ENCODE assay signal across 15 mouse cellular contexts in the genomic region with DNA sequence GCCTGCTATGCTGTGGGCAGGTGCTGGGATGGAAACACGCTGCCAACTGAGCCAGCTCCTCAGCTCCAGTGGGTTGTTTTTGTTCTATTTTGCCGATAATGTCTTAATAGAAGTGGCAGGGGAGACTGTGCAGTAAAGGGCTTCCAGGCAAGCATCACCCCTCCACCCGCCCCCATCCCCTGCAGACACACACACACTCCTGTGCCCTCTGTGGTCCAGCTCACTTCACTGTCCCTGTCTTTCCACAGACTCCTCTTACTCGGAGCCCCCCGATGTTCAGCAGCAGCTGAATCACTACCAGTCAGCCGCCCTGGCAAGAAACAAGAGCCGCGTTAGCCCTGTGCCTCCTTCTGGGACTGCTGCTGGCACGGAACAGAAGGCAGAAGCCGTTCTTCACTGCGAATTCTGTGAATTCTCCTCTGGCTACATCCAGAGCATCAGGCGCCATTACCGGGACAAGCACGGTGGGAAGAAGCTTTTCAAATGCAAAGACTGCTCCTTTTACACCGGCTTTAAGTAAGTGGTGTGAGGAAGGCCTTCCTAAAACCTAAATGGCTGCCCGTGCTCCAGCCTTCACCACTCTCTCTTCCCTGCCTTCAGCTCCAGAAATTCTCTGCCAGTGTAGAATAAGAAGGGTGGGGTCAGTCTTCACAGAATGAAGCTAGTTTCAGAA.
DNase-seq lines count a peak whose midpoint lies in the region; ATAC-seq and TF ChIP-seq lines count a peak whose summit lies in the region.
"Had no signal": no experiment of that assay in that cellular context is flagged by ENCODE, and none has a peak within 500 bp of the region (broad histone marks: within the 10 kb centered on the region; RNA-seq: fewer than 3 reads in every experiment).

No protein-coding gene starts in this region.

- H3K9ac ChIP-seq in forebrain, embryonic 13.5 days = no peak overlapping the region
- H3K9ac ChIP-seq in hindbrain, postnatal 0 days (replicated peaks; ENCODE audit: low read length) = no peak overlapping the region
- H3K9ac ChIP-seq in liver, embryonic 11.5 days (ENCODE audit: low read depth, low read length) = no peak overlapping the region
- no peak overlapping the region for H3K9ac ChIP-seq in kidney, embryonic 15.5 days
- H3K9ac ChIP-seq: liver, postnatal 0 days had no signal

- ATAC-seq in forebrain, embryonic 13.5 days = peak; percentile 29; the same call in 1 of the 2 replicates
- peak; percentile 64 for ATAC-seq in hindbrain, postnatal 0 days
- ATAC-seq in liver, embryonic 11.5 days (replicated peaks; ENCODE audit: low FRiP score) = no peak
- no peak for ATAC-seq in kidney, embryonic 15.5 days (replicated peaks; ENCODE audit: low FRiP score)
- ATAC-seq: liver, postnatal 0 days had no signal

- H3K9me3 ChIP-seq in forebrain, embryonic 13.5 days (replicated peaks) = no peaks in the 10 kb centered on the region
- no peaks in the 10 kb centered on the region for H3K9me3 ChIP-seq in forebrain, embryonic 10.5 days
- no peaks in the 10 kb centered on the region for H3K9me3 ChIP-seq in E14TG2a.4 (ENCODE audit: low read length)
- H3K9me3 ChIP-seq in hindbrain, postnatal 0 days (ENCODE audit: low read length) = no peaks in the 10 kb centered on the region
- no peaks in the 10 kb centered on the region for H3K9me3 ChIP-seq in liver, embryonic 11.5 days (ENCODE audit: control insufficient read depth, low read length)
- H3K9me3 ChIP-seq in kidney, embryonic 15.5 days (replicated peaks) = no peaks in the 10 kb centered on the region
- H3K9me3 ChIP-seq: limb, embryonic 10.5 days had no signal

- TF ChIP-seq CTCF in E14TG2a.4 (conservative IDR thresholded peaks at IDR 0.05; ENCODE audit: low read length) = no peak
- no peak for TF ChIP-seq CTCF in brain, embryonic 14.5 days (IDR thresholded peaks at IDR 0.05; ENCODE audit: borderline replicate concordance, extremely low read depth, insufficient read depth, insufficient read length)
- no peak for TF ChIP-seq CTCF in hindbrain, postnatal 0 days (IDR thresholded peaks at IDR 0.05; ENCODE audit: low read depth)

- H3K36me3 ChIP-seq in forebrain, embryonic 13.5 days (ENCODE audit: poor library complexity, severe bottlenecking) = peaks cover 96% of the 10 kb centered on the region
- peaks cover 100% of the 10 kb centered on the region for H3K36me3 ChIP-seq in forebrain, embryonic 10.5 days (replicated peaks)
- peaks cover 61% of the 10 kb centered on the region for H3K36me3 ChIP-seq in E14TG2a.4 (ENCODE audit: insufficient read depth, low read length)
- peaks cover 39% of the 10 kb centered on the region for H3K36me3 ChIP-seq in hindbrain, postnatal 0 days (ENCODE audit: insufficient read depth, low read length)
- no peaks in the 10 kb centered on the region for H3K36me3 ChIP-seq in liver, embryonic 11.5 days (ENCODE audit: control insufficient read depth, insufficient read depth, low read length)
- H3K36me3 ChIP-seq in kidney, embryonic 15.5 days = peaks cover 64% of the 10 kb centered on the region

- 0 out of 2 replicates have a peak, but pooled peaks cover 3% of the 10 kb centered on the region for H3K4me1 ChIP-seq in forebrain, embryonic 13.5 days
- H3K4me1 ChIP-seq in forebrain, embryonic 10.5 days = no peaks in the 10 kb centered on the region
- peaks cover 64% of the 10 kb centered on the region for H3K4me1 ChIP-seq in E14TG2a.4 (replicated peaks; ENCODE audit: low read depth, low read length)
- peaks cover 6% of the 10 kb centered on the region; the same call in 1 of the 2 replicates for H3K4me1 ChIP-seq in hindbrain, postnatal 0 days (ENCODE audit: insufficient read depth, low read length)
- H3K4me1 ChIP-seq in liver, embryonic 11.5 days (replicated peaks; ENCODE audit: control insufficient read depth, insufficient read depth, low read length) = no peaks in the 10 kb centered on the region
- no peaks in the 10 kb centered on the region for H3K4me1 ChIP-seq in kidney, embryonic 15.5 days
- H3K4me1 ChIP-seq: limb, embryonic 10.5 days had no signal

- H3K27ac ChIP-seq in forebrain, embryonic 13.5 days = peak overlapping the region; percentile 65
- no peak overlapping the region for H3K27ac ChIP-seq in forebrain, embryonic 10.5 days
- peak overlapping the region; percentile 64 for H3K27ac ChIP-seq in hindbrain, postnatal 0 days
- no peak overlapping the region for H3K27ac ChIP-seq in liver, embryonic 11.5 days (ENCODE audit: low read depth, low read length)
- H3K27ac ChIP-seq in kidney, embryonic 15.5 days = no peak overlapping the region
- H3K27ac ChIP-seq: limb, embryonic 10.5 days had no signal

- H3K4me3 ChIP-seq in forebrain, embryonic 13.5 days = no peak overlapping the region
- H3K4me3 ChIP-seq in forebrain, embryonic 10.5 days = no peak overlapping the region
- peak overlapping the region; percentile 67 for H3K4me3 ChIP-seq in E14TG2a.4 (replicated peaks; ENCODE audit: low read length)
- H3K4me3 ChIP-seq in hindbrain, postnatal 0 days (ENCODE audit: low read length) = no peak overlapping the region
- no peak overlapping the region for H3K4me3 ChIP-seq in liver, embryonic 11.5 days (ENCODE audit: low read depth, low read length)
- no peak overlapping the region for H3K4me3 ChIP-seq in kidney, embryonic 15.5 days (replicated peaks)
- H3K4me3 ChIP-seq: limb, embryonic 10.5 days had no signal

- DNase-seq in forebrain, embryonic 10.5 days (ENCODE audit: extremely low spot score, low spot score) = no peak
- peak; percentile 65 for DNase-seq in brain, embryonic 14.5 days (ENCODE audit: low read depth)
- peak; percentile 74 for DNase-seq in hindbrain, postnatal 0 days (ENCODE audit: low spot score)
- no peak for DNase-seq in MN1 (ENCODE audit: low spot score)
- no peak for DNase-seq in liver, embryonic 11.5 days (ENCODE audit: low spot score)
- DNase-seq: embryo, embryonic 11 days; heart, adult 18-20 months; heart, postnatal 14 days; kidney, postnatal 10 days; liver, postnatal 0 days; thymus, postnatal 4 days had no signal

- TF ChIP-seq POLR2A in brain, embryonic 14.5 days (IDR thresholded peaks at IDR 0.05; ENCODE audit: borderline replicate concordance, extremely low read depth, insufficient read depth, insufficient read length, poor library complexity, severe bottlenecking) = no peak

- H3K4me2 ChIP-seq in forebrain, embryonic 13.5 days = no peak overlapping the region
- 0 out of 2 replicates have a peak overlapping the region, but pooled peaks have one; percentile 17 for H3K4me2 ChIP-seq in hindbrain, postnatal 0 days (ENCODE audit: low read depth, low read length)
- H3K4me2 ChIP-seq in liver, embryonic 11.5 days = no peak overlapping the region
- no peak overlapping the region for H3K4me2 ChIP-seq in kidney, embryonic 15.5 days

- H3K27me3 ChIP-seq in forebrain, embryonic 13.5 days = no peaks in the 10 kb centered on the region
- H3K27me3 ChIP-seq in forebrain, embryonic 10.5 days (ENCODE audit: poor library complexity, severe bottlenecking) = no peaks in the 10 kb centered on the region
- no peaks in the 10 kb centered on the region for H3K27me3 ChIP-seq in E14TG2a.4 (ENCODE audit: insufficient read depth, low read length)
- H3K27me3 ChIP-seq in hindbrain, postnatal 0 days (ENCODE audit: insufficient read depth, low read length) = no peaks in the 10 kb centered on the region
- H3K27me3 ChIP-seq in liver, embryonic 11.5 days (replicated peaks; ENCODE audit: control insufficient read depth, insufficient read depth, low read length) = no peaks in the 10 kb centered on the region
- H3K27me3 ChIP-seq in kidney, embryonic 15.5 days = no peaks in the 10 kb centered on the region

- 77% methylated on average over 16 of the region's 16 CpGs for WGBS in forebrain, embryonic 13.5 days
- 80% methylated on average over 16 of the region's 16 CpGs for WGBS in forebrain, embryonic 10.5 days
- WGBS in hindbrain, postnatal 0 days = 31% methylated on average over 16 of the region's 16 CpGs
- 67% methylated on average over 16 of the region's 16 CpGs for WGBS in liver, embryonic 11.5 days
- WGBS in kidney, embryonic 15.5 days = 79% methylated on average over 16 of the region's 16 CpGs

Comparison
In these comparisons a context has a peak if more than half of its experiments do, and no peak if none do; other contexts are left out.
1. H3K27ac ChIP-seq: peak in forebrain, embryonic 13.5 days (single experiment) and hindbrain, postnatal 0 days (single experiment); none in forebrain, embryonic 10.5 days (single experiment), liver, embryonic 11.5 days (single experiment) and kidney, embryonic 15.5 days (single experiment).
2. ATAC-seq: peak in forebrain, embryonic 13.5 days (single experiment) and hindbrain, postnatal 0 days (single experiment); none in liver, embryonic 11.5 days (single experiment) and kidney, embryonic 15.5 days (single experiment).
3. DNase-seq: peak in brain, embryonic 14.5 days (single experiment) and hindbrain, postnatal 0 days (single experiment); none in forebrain, embryonic 10.5 days (single experiment), MN1 (single experiment) and liver, embryonic 11.5 days (single experiment).